Mouse (Mus musculus) midbrain, embryonic 12.5 days (tissue): ENCODE results near the gene Smyd4. TPM values are rescaled to one million over a fixed set of nuclear protein-coding genes. Genes with fewer than 3 reads are reported as not detected.

ENCODE experiments used
- ATAC-seq: fragments of 200-750 bp; cut with Nextera tagmentation; 2 replicates; pipeline ENCODE4 v1.8.0; 2017; ENCODE audit warnings: low read depth, moderate TSS enrichment, moderate library complexity; ENCODE audit not compliant: low FRiP score
- H3K27ac ChIP-seq: fragments of 300-500 bp; sonication (generic); replicated peaks from 2 replicates; pipeline ENCODE4 v1.5.1; 2016; ENCODE audit warnings: mild to moderate bottlenecking
- H3K27me3 ChIP-seq: fragments of 300-500 bp; sonication (generic); 2 replicates; pipeline ENCODE4 v1.6.1; 2016; ENCODE audit warnings: mild to moderate bottlenecking
- H3K36me3 ChIP-seq: fragments of 300-500 bp; sonication (generic); 2 replicates; pipeline ENCODE4 v1.6.1; 2016
- H3K4me1 ChIP-seq: fragments of 300-500 bp; sonication (generic); 2 replicates; pipeline ENCODE4 v1.6.1; 2016
- H3K4me2 ChIP-seq: fragments of 300-500 bp; sonication (generic); replicated peaks from 2 replicates; pipeline ENCODE4 v1.6.1; 2016; ENCODE audit warnings: mild to moderate bottlenecking, moderate library complexity
- H3K4me3 ChIP-seq: fragments of 300-500 bp; sonication (generic); 2 replicates; pipeline ENCODE4 v1.5.1; 2016; ENCODE audit warnings: mild to moderate bottlenecking
- H3K9ac ChIP-seq: fragments of 300-500 bp; sonication (generic); replicated peaks from 2 replicates; pipeline ENCODE4 v1.6.1; 2016; ENCODE audit warnings: mild to moderate bottlenecking, moderate library complexity
- H3K9me3 ChIP-seq: fragments of 300-500 bp; sonication (generic); 2 replicates; pipeline ENCODE4 v1.6.1; 2016; ENCODE audit warnings: mild to moderate bottlenecking
- WGBS: fragments of 180-500 bp; shearing (Covaris S2); methylation state at CpG from one replicate; pipeline ENCODE4 v1.1.7; 2016; 5-methylcytosine and 5-hydroxymethylcytosine counted together
- polyA plus RNA-seq: library from polyadenylated mRNA; unstranded; fragments of >200 nt; fragmentation: Nextera tagmentation; extraction: Ambion mirVana; gene quantifications from 2 replicates; pipeline ENCODE4 v1.2.1, GENCODE M21; 2016

The Smyd4 gene
- polyA plus RNA-seq, 1 experiment from 2014 or later = 16.3 TPM

- 87% methylated on average over 6 of the region's 6 CpGs for WGBS
- H3K9ac ChIP-seq = no peak overlapping the region
- H3K4me3 ChIP-seq = no peak overlapping the region
- H3K27me3 ChIP-seq = no peaks in the 10 kb centered on the region
- ATAC-seq = no peak
- no peak overlapping the region for H3K27ac ChIP-seq
- H3K9me3 ChIP-seq = no peaks in the 10 kb centered on the region
- H3K4me2 ChIP-seq = no peak overlapping the region
- no peaks in the 10 kb centered on the region for H3K36me3 ChIP-seq
- no peaks in the 10 kb centered on the region for H3K4me1 ChIP-seq
These were observed 56.6 kb downstream of the Smyd4 start for GRCm38 (mm10) chr11:75404801-75405200.

- Histone ChIP-seq H3K27ac (no peak overlapping the region), H3K36me3 (no peaks in the 10 kb centered on the region), H3K4me1 (no peaks in the 10 kb centered on the region), H3K9ac (no peak overlapping the region), H3K27me3 (no peaks in the 10 kb centered on the region), H3K9me3 (no peaks in the 10 kb centered on the region), H3K4me2 (no peak overlapping the region), H3K4me3 (no peak overlapping the region)
- no peak for ATAC-seq
- WGBS = 62% methylated on average over 4 of the region's 4 CpGs
These were observed 57.9 kb downstream of the Smyd4 start for GRCm38 (mm10) chr11:75406104-75406503.

- no peaks in the 10 kb centered on the region for H3K27me3 ChIP-seq
- no peak overlapping the region for H3K4me2 ChIP-seq
- WGBS = 33% methylated on average over 3 of the region's 3 CpGs
- no peak overlapping the region for H3K9ac ChIP-seq
- no peak overlapping the region for H3K27ac ChIP-seq
- no peaks in the 10 kb centered on the region for H3K4me1 ChIP-seq
- H3K36me3 ChIP-seq = no peaks in the 10 kb centered on the region
- H3K4me3 ChIP-seq = no peak overlapping the region
- no peak for ATAC-seq
- H3K9me3 ChIP-seq = no peaks in the 10 kb centered on the region
These were observed 58.6 kb downstream of the Smyd4 start for GRCm38 (mm10) chr11:75406865-75407264.

- Histone ChIP-seq H3K27me3 (no peaks in the 10 kb centered on the region), H3K4me1 (no peaks in the 10 kb centered on the region)
- no peak for ATAC-seq
These were observed 61.7 kb downstream of the Smyd4 start for GRCm38 (mm10) chr11:75409679-75410575.

GRCm38 (mm10) chr11:75410591-75410990, 62.4 kb downstream of the Smyd4 start:
- no peak overlapping the region for H3K27ac ChIP-seq
- H3K9me3 ChIP-seq = no peaks in the 10 kb centered on the region
- 90% methylated on average over 7 of the region's 7 CpGs for WGBS
- no peak overlapping the region for H3K4me3 ChIP-seq
- no peak overlapping the region for H3K9ac ChIP-seq
- H3K36me3 ChIP-seq = no peaks in the 10 kb centered on the region
- no peak overlapping the region for H3K4me2 ChIP-seq
- ATAC-seq = no peak
- no peaks in the 10 kb centered on the region for H3K27me3 ChIP-seq
- no peaks in the 10 kb centered on the region for H3K4me1 ChIP-seq

More at GRCm38 (mm10) chr11:75409679-75410575, 61.7 kb downstream of the Smyd4 start:
- H3K9ac ChIP-seq = no peak overlapping the region
- H3K9me3 ChIP-seq = no peaks in the 10 kb centered on the region
- H3K36me3 ChIP-seq = no peaks in the 10 kb centered on the region
- H3K4me3 ChIP-seq = no peak overlapping the region
- no peak overlapping the region for H3K4me2 ChIP-seq
- WGBS = 80% methylated on average over 17 of the region's 17 CpGs
- H3K27ac ChIP-seq = no peak overlapping the region

GRCm38 (mm10) chr11:75415096-75415495, 66.9 kb downstream of the Smyd4 start:
- Histone ChIP-seq H3K27me3 (no peaks in the 10 kb centered on the region), H3K36me3 (no peaks in the 10 kb centered on the region), H3K4me2 (no peak overlapping the region), H3K4me3 (no peak overlapping the region), H3K27ac (no peak overlapping the region), H3K4me1 (no peaks in the 10 kb centered on the region), H3K9ac (no peak overlapping the region), H3K9me3 (no peaks in the 10 kb centered on the region)
- 61% methylated on average over 7 of the region's 7 CpGs for WGBS
- ATAC-seq = no peak

- no peaks in the 10 kb centered on the region for H3K4me1 ChIP-seq
- 88% methylated on average over 13 of the region's 13 CpGs for WGBS
- H3K9me3 ChIP-seq = no peaks in the 10 kb centered on the region
- H3K4me3 ChIP-seq = no peak overlapping the region
- H3K36me3 ChIP-seq = no peaks in the 10 kb centered on the region
- ATAC-seq = no peak
- no peaks in the 10 kb centered on the region for H3K27me3 ChIP-seq
- no peak overlapping the region for H3K9ac ChIP-seq
- no peak overlapping the region for H3K4me2 ChIP-seq
- H3K27ac ChIP-seq = no peak overlapping the region
These were observed 67.8 kb downstream of the Smyd4 start for GRCm38 (mm10) chr11:75415994-75416393.

- 87% methylated on average over 7 of the region's 7 CpGs for WGBS
- H3K27me3 ChIP-seq = no peaks in the 10 kb centered on the region
- no peak overlapping the region for H3K27ac ChIP-seq
- peaks cover 11% of the 10 kb centered on the region for H3K4me1 ChIP-seq
- no peak overlapping the region for H3K4me3 ChIP-seq
- no peak overlapping the region for H3K4me2 ChIP-seq
- H3K9me3 ChIP-seq = no peaks in the 10 kb centered on the region
- no peaks in the 10 kb centered on the region for H3K36me3 ChIP-seq
- H3K9ac ChIP-seq = no peak overlapping the region
- no peak for ATAC-seq
These were observed 71.8 kb downstream of the Smyd4 start for GRCm38 (mm10) chr11:75420037-75420436.

GRCm38 (mm10) chr11:75420810-75421374, 72.7 kb downstream of the Smyd4 start:
- WGBS = 69% methylated on average over 5 of the region's 5 CpGs
- Histone ChIP-seq H3K36me3 (no peaks in the 10 kb centered on the region), H3K27ac (no peak overlapping the region)

GRCm38 (mm10) chr11:75421375-75422012, 73.3 kb downstream of the Smyd4 start:
- H3K27ac ChIP-seq = no peak overlapping the region
- WGBS = 47% methylated on average over 6 of the region's 6 CpGs
- H3K27me3 ChIP-seq = no peaks in the 10 kb centered on the region
- 0 out of 2 replicates have a peak overlapping the region, but pooled peaks have one; percentile 1 for H3K4me2 ChIP-seq
- no peaks in the 10 kb centered on the region for H3K9me3 ChIP-seq
- H3K4me3 ChIP-seq = no peak overlapping the region
- H3K9ac ChIP-seq = no peak overlapping the region
- no peaks in the 10 kb centered on the region for H3K36me3 ChIP-seq
- H3K4me1 ChIP-seq = peaks cover 11% of the 10 kb centered on the region
- no peak for ATAC-seq

More at GRCm38 (mm10) chr11:75420810-75421374, 72.7 kb downstream of the Smyd4 start:
- no peak for ATAC-seq
- H3K9me3 ChIP-seq = no peaks in the 10 kb centered on the region
- no peaks in the 10 kb centered on the region for H3K27me3 ChIP-seq
- peaks cover 11% of the 10 kb centered on the region for H3K4me1 ChIP-seq
- no peak overlapping the region for H3K4me3 ChIP-seq
- H3K9ac ChIP-seq = no peak overlapping the region
- no peak overlapping the region for H3K4me2 ChIP-seq

GRCm38 (mm10) chr11:75422013-75422792, 74.0 kb downstream of the Smyd4 start, which contains the start of gene Serpinf1:
Gene Serpinf1, minus strand, starts transcription at chr11:75422701.
- Histone ChIP-seq H3K27me3 (no peaks in the 10 kb centered on the region), H3K9me3 (no peaks in the 10 kb centered on the region), H3K4me1 (peaks cover 11% of the 10 kb centered on the region), H3K27ac (no peak within 1 kb of the TSS), H3K36me3 (no peaks in the 10 kb centered on the region), H3K9ac (no peak within 1 kb of the TSS), H3K4me3 (no peak within 1 kb of the TSS), H3K4me2 (0 out of 2 replicates have a peak within 1 kb of the TSS, but pooled peaks have one; percentile 1)
- ATAC-seq = no peak
- 55% methylated on average over 10 of the region's 10 CpGs for WGBS
